Mouse (Mus musculus) common myeloid progenitor, adult 5-6 weeks (primary cell): ENCODE results near the gene Slc30a5. TPM values are rescaled to one million over a fixed set of nuclear protein-coding genes. Genes with fewer than 3 reads are reported as not detected.
"Not testable (repeated sequence)": the region's sequence is repeated elsewhere in the genome, so short reads cannot be mapped to it uniquely, and the experiment has no call there.

ENCODE experiments used
- ATAC-seq: replicated peaks from 2 replicates; pipeline ENCODE4 v1.8.0; 2016; ENCODE audit warnings: low read depth, mild to moderate bottlenecking, moderate TSS enrichment, inconsistent platforms; ENCODE audit not compliant: poor library complexity, severe bottlenecking
- total RNA-seq: library from RNA; stranded (forward); fragments of 200-1000, 187-1606 nt; gene quantifications from 2 replicates; pipeline ENCODE4 v1.2.3, GENCODE M21; 2017

The Slc30a5 gene
- total RNA-seq, 1 experiment from 2014 or later = 119 TPM

GRCm38 (mm10) chr13:100843016-100843725, 9.9 kb upstream of the Slc30a5 start:
- ATAC-seq = 0 out of 2 replicates have a peak, but pooled peaks have one; percentile 56

GRCm38 (mm10) chr13:100841741-100842140, 8.5 kb upstream of the Slc30a5 start:
- ATAC-seq = no peak

- no peak for ATAC-seq
Measured at GRCm38 (mm10) chr13:100834777-100835176, 1.6 kb upstream of the Slc30a5 start.

- no peak for ATAC-seq
Measured at GRCm38 (mm10) chr13:100833640-100834002, 394 bp upstream of the Slc30a5 start.

GRCm38 (mm10) chr13:100832188-100832587, 1.0 kb downstream of the Slc30a5 start:
- ATAC-seq = peak; percentile 21

- no peak for ATAC-seq
Measured at GRCm38 (mm10) chr13:100831123-100831522, 2.1 kb downstream of the Slc30a5 start.

GRCm38 (mm10) chr13:100825627-100826410, 7.4 kb downstream of the Slc30a5 start:
- ATAC-seq = no peak

- no peak for ATAC-seq
Measured at GRCm38 (mm10) chr13:100824916-100825315, 8.3 kb downstream of the Slc30a5 start.

- ATAC-seq = peak; percentile 82
Measured at GRCm38 (mm10) chr13:100824306-100824705, 8.9 kb downstream of the Slc30a5 start.

- no peak for ATAC-seq
Measured at GRCm38 (mm10) chr13:100823863-100824262, 9.4 kb downstream of the Slc30a5 start.

- ATAC-seq = no peak
Measured at GRCm38 (mm10) chr13:100814451-100814850, 18.8 kb downstream of the Slc30a5 start.

GRCm38 (mm10) chr13:100805776-100806175, 27.5 kb downstream of the Slc30a5 start:
- ATAC-seq = no peak

- no peak for ATAC-seq
Measured at GRCm38 (mm10) chr13:100797171-100797570, 36.1 kb downstream of the Slc30a5 start.

GRCm38 (mm10) chr13:100789083-100789482, 44.1 kb downstream of the Slc30a5 start:
- ATAC-seq = no peak

GRCm38 (mm10) chr13:100788057-100788456, 45.2 kb downstream of the Slc30a5 start:
- ATAC-seq = not testable (repeated sequence)

- no peak for ATAC-seq
Measured at GRCm38 (mm10) chr13:100787316-100788010, 45.8 kb downstream of the Slc30a5 start.

- ATAC-seq = peak; percentile 97
Measured at GRCm38 (mm10) chr13:100786414-100786867, 46.8 kb downstream of the Slc30a5 start, which contains the start of gene Ccnb1. Gene Ccnb1, minus strand, starts transcription at chr13:100786570.

GRCm38 (mm10) chr13:100785806-100786413, 47.3 kb downstream of the Slc30a5 start:
- ATAC-seq = peak; percentile 48

- ATAC-seq = peak; percentile 63
Measured at GRCm38 (mm10) chr13:100777491-100777890, 55.7 kb downstream of the Slc30a5 start.

- no peak for ATAC-seq
Measured at GRCm38 (mm10) chr13:100776710-100777109, 56.5 kb downstream of the Slc30a5 start.
